Mouse (Mus musculus) stomach, postnatal 0 days (tissue): ENCODE data around the gene Capns2. TPM values are rescaled to one million over a fixed set of nuclear protein-coding genes. Genes with fewer than 3 reads are reported as not detected.
"Not testable (repeated sequence)": the region's sequence is repeated elsewhere in the genome, so short reads cannot be mapped to it uniquely, and the experiment has no call there.

Source experiments
- ATAC-seq: fragments of 200-750 bp; cut with Nextera tagmentation; 2 replicates; pipeline ENCODE4 v1.8.0; 2017; ENCODE audit not compliant: low FRiP score, low TSS enrichment
- DNase-seq: peaks from one replicate; pipeline ENCODE4 v3.0.0-alpha.2; 2016; ENCODE audit warnings: low spot score
- H3K27ac ChIP-seq: fragments of 300-500 bp; sonication (generic); replicated peaks from 2 replicates; pipeline ENCODE4 v1.5.1; 2014; ENCODE audit warnings: mild to moderate bottlenecking, control low read depth
- H3K27me3 ChIP-seq: fragments of 300-500 bp; sonication (generic); 2 replicates; pipeline ENCODE4 v1.6.1; 2014; ENCODE audit warnings: low read length; ENCODE audit not compliant: control insufficient read depth, insufficient read depth
- H3K36me3 ChIP-seq: fragments of 300-500 bp; sonication (generic); 2 replicates; pipeline ENCODE4 v1.6.1; 2014; ENCODE audit warnings: low read length, mixed read lengths; ENCODE audit not compliant: control insufficient read depth, insufficient read depth
- H3K4me1 ChIP-seq: fragments of 300-500 bp; sonication (generic); replicated peaks from 2 replicates; pipeline ENCODE4 v1.6.1; 2014; ENCODE audit warnings: antibody characterized with exemption; ENCODE audit not compliant: control insufficient read depth, insufficient read depth
- H3K4me2 ChIP-seq: fragments of 300-500 bp; sonication (generic); replicated peaks from 2 replicates; pipeline ENCODE4 v1.6.1; 2014; ENCODE audit warnings: low read depth, mild to moderate bottlenecking, control low read depth, moderate library complexity
- H3K4me3 ChIP-seq: fragments of 300-500 bp; sonication (generic); 2 replicates; pipeline ENCODE4 v1.5.1; 2014; ENCODE audit warnings: low read depth, low read length, control low read depth
- H3K9ac ChIP-seq: fragments of 300-500 bp; sonication (generic); 2 replicates; pipeline ENCODE4 v1.6.1; 2014; ENCODE audit warnings: mild to moderate bottlenecking, low read length, control low read depth, mixed read lengths
- H3K9me3 ChIP-seq: fragments of 300-500 bp; sonication (generic); 2 replicates; pipeline ENCODE4 v1.6.1; 2016; ENCODE audit warnings: low read length; ENCODE audit not compliant: control insufficient read depth
- CTCF ChIP-seq: IDR thresholded peaks from 2 replicates; pipeline ENCODE4 v1.5.1; 2016; ENCODE audit warnings: antibody characterized with exemption, low read depth, mild to moderate bottlenecking, moderate library complexity
- EP300 ChIP-seq: optimal IDR thresholded peaks from 2 replicates; pipeline ENCODE3; 2016; ENCODE audit warnings: antibody characterized with exemption
- WGBS: fragments of 180-500 bp; shearing (Covaris S2); extraction: QIAGEN DNeasy Blood & Tissue Kit; methylation state at CpG from one replicate; pipeline ENCODE4 v1.1.7; 2014; 5-methylcytosine and 5-hydroxymethylcytosine counted together
- polyA plus RNA-seq: library from polyadenylated mRNA; unstranded; fragments of >200 nt; fragmentation: Nextera tagmentation; extraction: Ambion mirVana; gene quantifications from 2 replicates; pipeline ENCODE4 v1.2.1, GENCODE M21; 2015

The Capns2 gene
- polyA plus RNA-seq, 1 experiment from 2014 or later = 48.8 TPM

- no peaks in the 10 kb centered on the region for H3K4me1 ChIP-seq
- H3K4me2 ChIP-seq = no peak overlapping the region
- H3K27me3 ChIP-seq = no peaks in the 10 kb centered on the region
- no peaks in the 10 kb centered on the region for H3K36me3 ChIP-seq
- TF ChIP-seq EP300 = no peak
- peak; percentile 74 for TF ChIP-seq CTCF
- H3K9ac ChIP-seq = no peak overlapping the region
- no peak overlapping the region for H3K27ac ChIP-seq
- DNase-seq (no peak), ATAC-seq (no peak)
- no peak overlapping the region for H3K4me3 ChIP-seq
- 61% methylated on average over 2 of the region's 2 CpGs for WGBS
- H3K9me3 ChIP-seq = no peaks in the 10 kb centered on the region
These were observed 17.4 kb upstream of the Capns2 start for GRCm38 (mm10) chr8:92883771-92884170.

- H3K9me3 ChIP-seq, H3K4me1 ChIP-seq, ATAC-seq, H3K27me3 ChIP-seq, H3K9ac ChIP-seq, H3K4me2 ChIP-seq, H3K4me3 ChIP-seq, H3K27ac ChIP-seq, DNase-seq, H3K36me3 ChIP-seq: not testable (repeated sequence)
- WGBS = 53% methylated on average over 3 of the region's 3 CpGs
These were observed 9.0 kb upstream of the Capns2 start for GRCm38 (mm10) chr8:92892216-92892615.

- DNase-seq (peak; percentile 22), ATAC-seq (peak; percentile 79)
- no peaks in the 10 kb centered on the region for H3K9me3 ChIP-seq
- H3K27ac ChIP-seq = no peak overlapping the region
- 29% methylated on average over 2 of the region's 2 CpGs for WGBS
- no peaks in the 10 kb centered on the region for H3K27me3 ChIP-seq
- no peaks in the 10 kb centered on the region for H3K4me1 ChIP-seq
- H3K4me3 ChIP-seq = no peak overlapping the region
- TF ChIP-seq CTCF (no peak), EP300 (no peak)
- H3K36me3 ChIP-seq = no peaks in the 10 kb centered on the region
- no peak overlapping the region for H3K9ac ChIP-seq
- H3K4me2 ChIP-seq = no peak overlapping the region
These were observed 7.3 kb upstream of the Capns2 start for GRCm38 (mm10) chr8:92893870-92894269.

GRCm38 (mm10) chr8:92895053-92895452 is 6.2 kb upstream of the Capns2 start:
- H3K4me1 ChIP-seq = no peaks in the 10 kb centered on the region
- TF ChIP-seq EP300 = no peak
- no peak for TF ChIP-seq CTCF
- peak; percentile 83 for ATAC-seq
- no peak overlapping the region for H3K4me2 ChIP-seq
- no peak overlapping the region for H3K4me3 ChIP-seq
- no peaks in the 10 kb centered on the region for H3K9me3 ChIP-seq
- no peak overlapping the region for H3K27ac ChIP-seq
- DNase-seq = peak; percentile 74
- H3K9ac ChIP-seq = no peak overlapping the region
- 60% methylated on average over 7 of the region's 7 CpGs for WGBS
- no peaks in the 10 kb centered on the region for H3K36me3 ChIP-seq
- no peaks in the 10 kb centered on the region for H3K27me3 ChIP-seq

- H3K4me1 ChIP-seq = no peaks in the 10 kb centered on the region
- no peaks in the 10 kb centered on the region for H3K9me3 ChIP-seq
- TF ChIP-seq EP300 (no peak), CTCF (peak; percentile 29)
- WGBS = 89% methylated on average over 1 of the region's 1 CpGs
- no peak for DNase-seq
- no peak overlapping the region for H3K4me2 ChIP-seq
- H3K27me3 ChIP-seq = no peaks in the 10 kb centered on the region
- no peak overlapping the region for H3K4me3 ChIP-seq
- ATAC-seq = no peak
- no peak overlapping the region for H3K9ac ChIP-seq
- no peaks in the 10 kb centered on the region for H3K36me3 ChIP-seq
- H3K27ac ChIP-seq = no peak overlapping the region
These were observed 5.2 kb upstream of the Capns2 start for GRCm38 (mm10) chr8:92896056-92896455.

- 36% methylated on average over 5 of the region's 5 CpGs for WGBS
- no peak overlapping the region for H3K4me3 ChIP-seq
These were observed 4.6 kb upstream of the Capns2 start for GRCm38 (mm10) chr8:92896611-92897010.

More at GRCm38 (mm10) chr8:92896611-92897010, 4.6 kb upstream of the Capns2 start:
- H3K9ac ChIP-seq = no peak overlapping the region
- ATAC-seq (no peak), DNase-seq (no peak)
- H3K9me3 ChIP-seq = no peaks in the 10 kb centered on the region
- H3K36me3 ChIP-seq = no peaks in the 10 kb centered on the region
- no peaks in the 10 kb centered on the region for H3K27me3 ChIP-seq
- no peak overlapping the region for H3K4me2 ChIP-seq
- no peak for TF ChIP-seq CTCF
- TF ChIP-seq EP300 = no peak
- no peak overlapping the region for H3K27ac ChIP-seq
- H3K4me1 ChIP-seq = no peaks in the 10 kb centered on the region
